Mouse (Mus musculus): ENCODE measurements around the gene Pcbd1. TPM values are rescaled to one million over a fixed set of nuclear protein-coding genes. Genes with fewer than 3 reads are reported as not detected.

The Pcbd1 gene
- polyA plus RNA-seq, 1 experiment from 2014 or later, result 66.4 TPM

DNA sequence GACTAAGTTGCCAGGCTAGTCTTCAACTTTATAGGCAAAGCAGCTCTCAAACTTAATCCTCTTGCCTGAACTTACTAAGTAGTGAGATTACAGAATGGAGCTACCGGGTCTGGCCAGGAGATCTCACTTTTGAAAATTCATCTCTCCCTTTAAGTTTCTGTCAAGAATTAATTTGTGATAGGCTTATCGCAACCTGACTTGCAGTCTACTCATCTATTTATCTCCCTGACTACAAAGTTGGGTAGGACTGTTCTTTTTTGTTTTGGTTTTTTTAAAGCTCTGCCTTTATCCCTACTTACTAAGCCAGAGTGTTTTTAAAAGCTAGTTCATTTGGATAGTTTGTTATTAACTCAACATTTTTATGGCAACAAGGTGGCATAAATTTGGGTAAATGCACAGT, 35.3 kb downstream of the Pcbd1 start:
- Histone ChIP-seq H3K9ac (ENCODE audit: low read depth, low read length) (no peak overlapping the region), H3K36me3 (ENCODE audit: control insufficient read depth, insufficient read depth, low read length) (peaks cover 3% of the 10 kb centered on the region; the same call in 1 of the 2 replicates), H3K27me3 (ENCODE audit: control insufficient read depth, insufficient read depth, low read length) (no peaks in the 10 kb centered on the region), H3K4me2 (no peak overlapping the region), H3K9me3 (replicated peaks; ENCODE audit: control insufficient read depth, low read length) (no peaks in the 10 kb centered on the region), H3K27ac (ENCODE audit: low read depth, low read length) (no peak overlapping the region), H3K4me1 (ENCODE audit: control insufficient read depth, insufficient read depth, low read length) (no peaks in the 10 kb centered on the region), H3K4me3 (ENCODE audit: low read depth, low read length) (no peak overlapping the region)
- WGBS (ENCODE audit: insufficient replicate concordance), result 82% methylated on average over 2 of the region's 2 CpGs
- no peak for ATAC-seq (replicated peaks; ENCODE audit: insufficient number of reproducible peaks, low FRiP score, low TSS enrichment)

DNA sequence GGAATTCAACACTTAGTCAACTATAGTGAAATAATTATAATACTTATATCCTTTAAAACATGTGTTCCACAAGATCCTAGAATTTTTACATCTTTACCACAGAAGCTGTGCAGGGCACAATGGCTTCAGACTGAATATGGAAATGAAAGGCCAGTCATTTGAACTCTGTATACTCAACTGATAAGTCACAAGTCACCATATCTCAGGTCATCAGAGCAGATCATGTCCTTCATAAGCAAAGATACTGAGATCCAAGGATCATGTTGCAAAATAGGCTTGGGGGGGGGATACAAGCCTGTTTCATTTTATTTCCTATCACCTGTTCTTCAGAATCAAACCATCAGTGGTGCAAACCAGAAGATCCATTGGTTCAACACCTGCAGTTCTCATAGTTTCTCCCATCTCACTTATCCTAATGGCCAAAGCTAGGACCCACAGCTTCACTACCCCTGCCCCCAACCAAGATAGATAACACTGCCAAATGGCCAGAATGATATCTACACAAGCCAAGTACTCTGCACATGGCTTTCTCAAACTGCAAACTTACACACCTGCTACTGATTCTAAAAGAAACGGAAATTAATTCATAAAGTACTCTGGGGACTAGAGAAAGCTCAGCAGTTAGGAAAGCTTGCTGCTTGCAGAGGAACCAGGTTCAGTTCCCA, 39.7 kb downstream of the Pcbd1 start:
- H3K36me3 ChIP-seq (ENCODE audit: control insufficient read depth, insufficient read depth, low read length), result no peaks in the 10 kb centered on the region
- H3K4me1 ChIP-seq (ENCODE audit: control insufficient read depth, insufficient read depth, low read length), result no peaks in the 10 kb centered on the region
- no peaks in the 10 kb centered on the region for H3K9me3 ChIP-seq (replicated peaks; ENCODE audit: control insufficient read depth, low read length)
- no peak overlapping the region for H3K4me3 ChIP-seq (ENCODE audit: low read depth, low read length)
- ATAC-seq (replicated peaks; ENCODE audit: insufficient number of reproducible peaks, low FRiP score, low TSS enrichment), result no peak
- 74% methylated on average over 1 of the region's 1 CpGs for WGBS (ENCODE audit: insufficient replicate concordance)
- H3K9ac ChIP-seq (ENCODE audit: low read depth, low read length), result no peak overlapping the region
- H3K27ac ChIP-seq (ENCODE audit: low read depth, low read length), result no peak overlapping the region
- H3K27me3 ChIP-seq (ENCODE audit: control insufficient read depth, insufficient read depth, low read length), result no peaks in the 10 kb centered on the region
- no peak overlapping the region for H3K4me2 ChIP-seq

DNA sequence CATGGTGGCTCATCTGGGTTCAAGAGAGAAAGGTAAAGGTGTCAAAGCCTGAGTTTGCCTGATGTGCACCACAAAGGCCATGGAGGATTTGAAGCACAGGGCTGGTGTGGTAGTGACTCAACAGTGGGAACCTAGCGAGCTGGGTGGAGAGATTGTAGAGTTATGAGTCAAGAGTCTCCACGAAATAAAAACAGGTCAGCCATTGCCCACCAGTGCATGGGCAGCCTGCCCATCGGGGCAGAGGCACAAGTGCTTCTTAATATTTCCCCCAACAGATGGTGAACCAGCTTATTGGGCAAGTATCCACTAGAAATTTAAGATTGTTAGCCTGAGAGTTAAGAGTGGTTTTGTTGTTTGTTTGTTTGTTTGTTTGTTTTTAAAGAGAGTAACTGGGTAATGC, 41.8 kb downstream of the Pcbd1 start:
- no peak overlapping the region for H3K4me2 ChIP-seq
- H3K4me1 ChIP-seq (ENCODE audit: control insufficient read depth, insufficient read depth, low read length), result no peaks in the 10 kb centered on the region
- H3K9ac ChIP-seq (ENCODE audit: low read depth, low read length), result no peak overlapping the region
- no peaks in the 10 kb centered on the region for H3K27me3 ChIP-seq (ENCODE audit: control insufficient read depth, insufficient read depth, low read length)
- ATAC-seq (replicated peaks; ENCODE audit: insufficient number of reproducible peaks, low FRiP score, low TSS enrichment), result no peak
- H3K36me3 ChIP-seq (ENCODE audit: control insufficient read depth, insufficient read depth, low read length), result no peaks in the 10 kb centered on the region
- H3K9me3 ChIP-seq (replicated peaks; ENCODE audit: control insufficient read depth, low read length), result no peaks in the 10 kb centered on the region
- H3K4me3 ChIP-seq (ENCODE audit: low read depth, low read length), result no peak overlapping the region
- 75% methylated on average over 3 of the region's 3 CpGs for WGBS (ENCODE audit: insufficient replicate concordance)
- no peak overlapping the region for H3K27ac ChIP-seq (ENCODE audit: low read depth, low read length)

- Histone ChIP-seq H3K9ac (ENCODE audit: low read depth, low read length) (no peak overlapping the region), H3K27ac (ENCODE audit: low read depth, low read length) (no peak overlapping the region), H3K4me1 (ENCODE audit: control insufficient read depth, insufficient read depth, low read length) (no peaks in the 10 kb centered on the region), H3K27me3 (ENCODE audit: control insufficient read depth, insufficient read depth, low read length) (no peaks in the 10 kb centered on the region), H3K4me2 (no peak overlapping the region), H3K9me3 (replicated peaks; ENCODE audit: control insufficient read depth, low read length) (no peaks in the 10 kb centered on the region), H3K4me3 (ENCODE audit: low read depth, low read length) (no peak overlapping the region), H3K36me3 (ENCODE audit: control insufficient read depth, insufficient read depth, low read length) (no peaks in the 10 kb centered on the region; the same call in 1 of the 2 replicates)
- WGBS (ENCODE audit: insufficient replicate concordance), result 81% methylated on average over 4 of the region's 4 CpGs
- no peak for ATAC-seq (replicated peaks; ENCODE audit: insufficient number of reproducible peaks, low FRiP score, low TSS enrichment)
Observed at GRCm38 (mm10) chr10:61134041-61134440, 44.9 kb downstream of the Pcbd1 start.

DNA sequence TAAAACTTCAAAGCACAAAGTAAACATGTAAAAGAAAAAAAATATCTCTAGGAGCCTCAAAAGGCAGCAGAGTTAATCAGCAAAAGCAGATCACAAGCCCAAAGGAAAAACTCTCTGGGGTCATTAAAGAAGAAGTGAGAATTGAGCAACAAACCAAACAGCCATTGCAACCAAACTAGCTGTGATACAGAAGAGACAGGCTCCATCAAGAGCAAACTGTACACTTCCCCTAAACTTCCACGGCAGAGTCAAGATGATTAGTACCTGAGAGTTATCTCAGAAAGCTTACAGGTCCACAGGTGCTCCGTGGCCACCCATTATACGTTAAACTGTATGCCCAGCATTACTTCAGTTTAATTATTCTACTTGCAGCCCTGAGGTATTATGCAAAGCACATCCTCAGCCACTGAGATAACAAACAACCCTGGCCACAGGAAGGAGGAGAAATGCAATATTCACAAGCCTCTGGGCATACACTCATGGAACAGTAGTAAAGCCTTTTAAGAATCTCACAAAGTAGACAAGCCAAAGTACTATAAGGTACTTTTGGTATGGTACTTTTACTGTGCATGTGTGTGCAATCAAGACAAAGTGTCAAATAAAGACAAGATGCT, 46.2 kb downstream of the Pcbd1 start:
- Histone ChIP-seq H3K9ac (ENCODE audit: low read depth, low read length) (no peak overlapping the region), H3K27ac (ENCODE audit: low read depth, low read length) (no peak overlapping the region), H3K36me3 (ENCODE audit: control insufficient read depth, insufficient read depth, low read length) (no peaks in the 10 kb centered on the region; the same call in 1 of the 2 replicates), H3K4me3 (ENCODE audit: low read depth, low read length) (no peak overlapping the region), H3K27me3 (ENCODE audit: control insufficient read depth, insufficient read depth, low read length) (no peaks in the 10 kb centered on the region), H3K9me3 (replicated peaks; ENCODE audit: control insufficient read depth, low read length) (no peaks in the 10 kb centered on the region), H3K4me2 (no peak overlapping the region), H3K4me1 (ENCODE audit: control insufficient read depth, insufficient read depth, low read length) (no peaks in the 10 kb centered on the region)
- WGBS (ENCODE audit: insufficient replicate concordance), result 50% methylated on average over 3 of the region's 3 CpGs
- ATAC-seq (replicated peaks; ENCODE audit: insufficient number of reproducible peaks, low FRiP score, low TSS enrichment), result no peak

GRCm38 (mm10) chr10:61137567-61137966, 48.4 kb downstream of the Pcbd1 start:
- Histone ChIP-seq H3K9ac (ENCODE audit: low read depth, low read length) (no peak overlapping the region), H3K4me3 (ENCODE audit: low read depth, low read length) (no peak overlapping the region), H3K9me3 (replicated peaks; ENCODE audit: control insufficient read depth, low read length) (no peaks in the 10 kb centered on the region), H3K4me2 (no peak overlapping the region), H3K27ac (ENCODE audit: low read depth, low read length) (no peak overlapping the region), H3K36me3 (ENCODE audit: control insufficient read depth, insufficient read depth, low read length) (no peaks in the 10 kb centered on the region; the same call in 1 of the 2 replicates), H3K4me1 (ENCODE audit: control insufficient read depth, insufficient read depth, low read length) (no peaks in the 10 kb centered on the region), H3K27me3 (ENCODE audit: control insufficient read depth, insufficient read depth, low read length) (no peaks in the 10 kb centered on the region)
- ATAC-seq (replicated peaks; ENCODE audit: insufficient number of reproducible peaks, low FRiP score, low TSS enrichment), result no peak
- 65% methylated on average over 1 of the region's 1 CpGs for WGBS (ENCODE audit: insufficient replicate concordance)

GRCm38 (mm10) chr10:61143343-61143742, 54.2 kb downstream of the Pcbd1 start:
- 87% methylated on average over 2 of the region's 2 CpGs for WGBS (ENCODE audit: insufficient replicate concordance)
- Histone ChIP-seq H3K27ac (ENCODE audit: low read depth, low read length) (no peak overlapping the region), H3K36me3 (ENCODE audit: control insufficient read depth, insufficient read depth, low read length) (no peaks in the 10 kb centered on the region; the same call in 1 of the 2 replicates), H3K4me3 (ENCODE audit: low read depth, low read length) (no peak overlapping the region), H3K4me2 (no peak overlapping the region), H3K4me1 (ENCODE audit: control insufficient read depth, insufficient read depth, low read length) (peaks cover 4% of the 10 kb centered on the region; the same call in 1 of the 2 replicates), H3K27me3 (ENCODE audit: control insufficient read depth, insufficient read depth, low read length) (no peaks in the 10 kb centered on the region), H3K9ac (ENCODE audit: low read depth, low read length) (no peak overlapping the region), H3K9me3 (replicated peaks; ENCODE audit: control insufficient read depth, low read length) (no peaks in the 10 kb centered on the region)
- no peak for ATAC-seq (replicated peaks; ENCODE audit: insufficient number of reproducible peaks, low FRiP score, low TSS enrichment)

Data from heart, embryonic 11.5 days (tissue).